Mouse (Mus musculus): Measurements from ENCODE around the gene Rfx3. TPM values are rescaled to one million over a fixed set of nuclear protein-coding genes. Genes with fewer than 3 reads are reported as not detected.

Rfx3 gene
- polyA plus RNA-seq, 1 experiment from 2014 or later = 20.4 TPM

DNA sequence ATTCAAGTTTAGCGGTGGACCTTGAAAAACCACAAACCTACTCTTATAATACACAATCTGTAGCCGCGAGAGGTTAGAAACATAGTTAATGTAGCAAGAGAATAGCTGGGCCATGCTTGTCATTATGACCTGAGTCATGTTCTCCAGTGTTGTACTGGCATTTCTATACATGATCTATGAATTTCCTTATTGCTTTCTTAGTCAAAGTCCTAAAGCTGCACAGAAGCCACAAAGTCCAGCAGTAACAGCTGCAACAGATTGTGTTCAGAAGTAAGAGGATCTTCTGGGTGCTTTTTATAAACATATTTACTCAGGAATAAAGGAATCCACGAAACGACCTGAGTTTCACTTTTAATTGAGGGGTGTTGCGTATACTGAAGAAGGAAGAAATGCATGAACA lies 109.3 kb downstream of the Rfx3 start:
- Histone ChIP-seq H3K36me3 (ENCODE audit: control insufficient read depth, insufficient read depth, low read length) (no peaks in the 10 kb centered on the region), H3K27ac (ENCODE audit: low read depth, low read length) (no peak overlapping the region), H3K4me1 (ENCODE audit: control insufficient read depth, insufficient read depth, low read depth, low read length) (peaks cover 8% of the 10 kb centered on the region), H3K9ac (ENCODE audit: low read depth, low read length) (no peak overlapping the region), H3K4me3 (ENCODE audit: low read length) (no peak overlapping the region), H3K9me3 (ENCODE audit: control insufficient read depth, low read length) (no peaks in the 10 kb centered on the region), H3K4me2 (ENCODE audit: low read length) (no peak overlapping the region), H3K27me3 (replicated peaks; ENCODE audit: control insufficient read depth, insufficient read depth, low read length) (no peaks in the 10 kb centered on the region)
- WGBS = 80% methylated on average over 6 of the region's 6 CpGs
- ATAC-seq = no peak

GRCm38 (mm10) chr19:27884520-27884919 lies 126.4 kb downstream of the Rfx3 start:
- WGBS = 96% methylated on average over 3 of the region's 3 CpGs
- H3K4me2 ChIP-seq (ENCODE audit: low read length) = no peak overlapping the region
- ATAC-seq = no peak

DNA sequence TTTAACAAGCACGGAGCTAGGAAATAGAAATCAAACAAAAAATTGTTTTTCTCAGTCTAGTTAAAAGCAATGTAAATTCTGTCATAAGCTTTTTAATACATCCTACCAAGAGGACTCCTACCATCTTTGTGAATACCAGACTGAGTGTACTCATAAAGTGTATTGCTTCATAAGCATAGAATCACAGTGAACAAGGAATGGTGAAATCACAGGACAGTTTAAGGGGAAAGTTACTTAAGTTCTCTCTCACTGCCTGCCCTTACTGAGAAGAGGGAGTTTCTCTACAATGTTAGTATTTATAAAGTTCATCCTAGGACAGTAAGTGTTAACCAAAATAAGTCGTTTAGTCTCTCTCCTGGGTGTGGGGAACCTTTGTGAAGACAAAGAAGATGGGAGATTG lies 133.5 kb downstream of the Rfx3 start:
- Histone ChIP-seq H3K4me1 (ENCODE audit: control insufficient read depth, insufficient read depth, low read depth, low read length) (no peaks in the 10 kb centered on the region), H3K27ac (ENCODE audit: low read depth, low read length) (no peak overlapping the region), H3K36me3 (ENCODE audit: control insufficient read depth, insufficient read depth, low read length) (no peaks in the 10 kb centered on the region), H3K4me3 (ENCODE audit: low read length) (no peak overlapping the region), H3K4me2 (ENCODE audit: low read length) (no peak overlapping the region), H3K9me3 (ENCODE audit: control insufficient read depth, low read length) (no peaks in the 10 kb centered on the region), H3K27me3 (replicated peaks; ENCODE audit: control insufficient read depth, insufficient read depth, low read length) (no peaks in the 10 kb centered on the region), H3K9ac (ENCODE audit: low read depth, low read length) (no peak overlapping the region)
- ATAC-seq = no peak
- 78% methylated on average over 2 of the region's 2 CpGs for WGBS

More at GRCm38 (mm10) chr19:27884520-27884919, 126.4 kb downstream of the Rfx3 start:
- Histone ChIP-seq H3K27me3 (replicated peaks; ENCODE audit: control insufficient read depth, insufficient read depth, low read length) (no peaks in the 10 kb centered on the region), H3K36me3 (ENCODE audit: control insufficient read depth, insufficient read depth, low read length) (no peaks in the 10 kb centered on the region), H3K9ac (ENCODE audit: low read depth, low read length) (no peak overlapping the region), H3K9me3 (ENCODE audit: control insufficient read depth, low read length) (no peaks in the 10 kb centered on the region), H3K27ac (ENCODE audit: low read depth, low read length) (no peak overlapping the region), H3K4me1 (ENCODE audit: control insufficient read depth, insufficient read depth, low read depth, low read length) (no peaks in the 10 kb centered on the region), H3K4me3 (ENCODE audit: low read length) (no peak overlapping the region)

DNA sequence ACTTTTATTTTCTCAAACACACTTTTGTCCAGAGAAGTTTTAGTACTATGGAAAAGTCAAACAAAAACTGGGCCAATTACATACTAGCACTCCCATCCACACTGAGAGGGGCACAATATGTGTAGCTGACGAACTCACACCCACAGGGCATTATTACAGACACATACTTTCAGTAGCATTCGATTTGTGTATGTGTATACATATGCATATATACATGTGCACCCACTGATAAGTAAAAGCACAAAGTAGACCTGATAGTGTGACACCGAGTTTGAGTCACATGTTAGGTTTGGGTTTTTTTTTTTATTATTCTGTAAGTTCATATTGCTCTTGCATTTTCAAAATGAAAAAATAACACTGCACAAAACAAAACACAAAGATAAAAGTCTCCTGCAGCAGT lies 140.2 kb downstream of the Rfx3 start:
- WGBS = 89% methylated on average over 3 of the region's 3 CpGs
- Histone ChIP-seq H3K27me3 (replicated peaks; ENCODE audit: control insufficient read depth, insufficient read depth, low read length) (no peaks in the 10 kb centered on the region), H3K27ac (ENCODE audit: low read depth, low read length) (no peak overlapping the region), H3K36me3 (ENCODE audit: control insufficient read depth, insufficient read depth, low read length) (no peaks in the 10 kb centered on the region), H3K9me3 (ENCODE audit: control insufficient read depth, low read length) (no peaks in the 10 kb centered on the region), H3K9ac (ENCODE audit: low read depth, low read length) (no peak overlapping the region), H3K4me3 (ENCODE audit: low read length) (no peak overlapping the region), H3K4me1 (ENCODE audit: control insufficient read depth, insufficient read depth, low read depth, low read length) (no peaks in the 10 kb centered on the region), H3K4me2 (ENCODE audit: low read length) (no peak overlapping the region)
- ATAC-seq = no peak

GRCm38 (mm10) chr19:27859641-27860040 lies 151.3 kb downstream of the Rfx3 start:
- Histone ChIP-seq H3K4me3 (ENCODE audit: low read length) (no peak overlapping the region), H3K36me3 (ENCODE audit: control insufficient read depth, insufficient read depth, low read length) (no peaks in the 10 kb centered on the region), H3K9me3 (ENCODE audit: control insufficient read depth, low read length) (no peaks in the 10 kb centered on the region), H3K27ac (ENCODE audit: low read depth, low read length) (no peak overlapping the region), H3K9ac (ENCODE audit: low read depth, low read length) (no peak overlapping the region), H3K4me1 (ENCODE audit: control insufficient read depth, insufficient read depth, low read depth, low read length) (no peaks in the 10 kb centered on the region), H3K4me2 (ENCODE audit: low read length) (no peak overlapping the region), H3K27me3 (replicated peaks; ENCODE audit: control insufficient read depth, insufficient read depth, low read length) (no peaks in the 10 kb centered on the region)
- no peak for ATAC-seq

GRCm38 (mm10) chr19:27848946-27849345 lies 162.0 kb downstream of the Rfx3 start:
- no peak for ATAC-seq
- no peak overlapping the region for H3K27ac ChIP-seq (ENCODE audit: low read depth, low read length)
- H3K4me3 ChIP-seq (ENCODE audit: low read length) = no peak overlapping the region
- no peak overlapping the region for H3K9ac ChIP-seq (ENCODE audit: low read depth, low read length)
- H3K36me3 ChIP-seq (ENCODE audit: control insufficient read depth, insufficient read depth, low read length) = no peaks in the 10 kb centered on the region
- no peaks in the 10 kb centered on the region for H3K4me1 ChIP-seq (ENCODE audit: control insufficient read depth, insufficient read depth, low read depth, low read length)
- WGBS = 78% methylated on average over 1 of the region's 1 CpGs
- H3K9me3 ChIP-seq (ENCODE audit: control insufficient read depth, low read length) = no peaks in the 10 kb centered on the region
- no peak overlapping the region for H3K4me2 ChIP-seq (ENCODE audit: low read length)
- H3K27me3 ChIP-seq (replicated peaks; ENCODE audit: control insufficient read depth, insufficient read depth, low read length) = no peaks in the 10 kb centered on the region

DNA sequence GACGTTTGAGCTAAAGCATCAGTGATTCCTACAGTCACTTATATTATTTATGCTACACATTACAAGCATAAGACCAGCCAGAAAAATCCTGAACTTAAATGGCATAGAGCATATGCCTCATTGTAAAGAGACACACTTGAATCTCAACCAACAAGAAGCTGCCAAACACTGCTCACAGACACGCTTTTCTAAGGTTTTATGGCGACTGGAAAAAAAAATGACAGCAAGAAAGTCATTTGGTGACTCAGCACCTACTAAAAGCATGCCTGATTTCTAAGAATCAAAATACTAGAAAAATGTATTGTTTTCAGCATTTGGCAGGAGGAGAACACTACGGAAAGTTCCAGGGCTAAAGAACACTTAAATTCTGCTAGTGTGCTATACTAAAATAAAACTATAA lies 163.9 kb downstream of the Rfx3 start:
- H3K27ac ChIP-seq (ENCODE audit: low read depth, low read length) = no peak overlapping the region
- no peak overlapping the region for H3K9ac ChIP-seq (ENCODE audit: low read depth, low read length)
- H3K27me3 ChIP-seq (replicated peaks; ENCODE audit: control insufficient read depth, insufficient read depth, low read length) = no peaks in the 10 kb centered on the region
- 87% methylated on average over 4 of the region's 4 CpGs for WGBS
- H3K4me2 ChIP-seq (ENCODE audit: low read length) = no peak overlapping the region
- no peak overlapping the region for H3K4me3 ChIP-seq (ENCODE audit: low read length)
- H3K4me1 ChIP-seq (ENCODE audit: control insufficient read depth, insufficient read depth, low read depth, low read length) = no peaks in the 10 kb centered on the region
- no peaks in the 10 kb centered on the region for H3K9me3 ChIP-seq (ENCODE audit: control insufficient read depth, low read length)
- H3K36me3 ChIP-seq (ENCODE audit: control insufficient read depth, insufficient read depth, low read length) = no peaks in the 10 kb centered on the region
- no peak for ATAC-seq

DNA sequence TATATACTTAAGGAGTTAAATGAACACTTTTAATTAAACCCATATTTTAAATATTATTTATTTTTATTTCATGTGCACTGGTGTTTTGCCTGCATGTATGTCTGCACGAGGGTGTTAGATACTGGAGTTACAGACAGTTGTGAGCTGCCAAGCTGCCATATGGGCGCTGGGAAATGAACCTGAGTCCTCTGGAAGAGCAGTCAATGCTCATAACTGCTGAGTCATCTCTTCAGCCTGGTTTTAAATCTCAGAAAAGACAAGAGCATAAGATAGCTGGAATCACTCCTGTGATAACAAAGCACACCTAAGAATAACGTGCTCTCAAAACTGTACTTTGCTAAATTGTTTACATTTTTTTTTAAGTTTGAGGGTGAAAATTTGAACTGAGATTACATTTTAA lies 172.3 kb downstream of the Rfx3 start:
- no peaks in the 10 kb centered on the region for H3K36me3 ChIP-seq (ENCODE audit: control insufficient read depth, insufficient read depth, low read length)
- no peak for ATAC-seq
- WGBS = 66% methylated on average over 3 of the region's 3 CpGs
- no peak overlapping the region for H3K4me2 ChIP-seq (ENCODE audit: low read length)
- no peak overlapping the region for H3K4me3 ChIP-seq (ENCODE audit: low read length)
- H3K4me1 ChIP-seq (ENCODE audit: control insufficient read depth, insufficient read depth, low read depth, low read length) = no peaks in the 10 kb centered on the region
- no peaks in the 10 kb centered on the region for H3K27me3 ChIP-seq (replicated peaks; ENCODE audit: control insufficient read depth, insufficient read depth, low read length)
- no peak overlapping the region for H3K27ac ChIP-seq (ENCODE audit: low read depth, low read length)
- no peak overlapping the region for H3K9ac ChIP-seq (ENCODE audit: low read depth, low read length)
- no peaks in the 10 kb centered on the region for H3K9me3 ChIP-seq (ENCODE audit: control insufficient read depth, low read length)

- H3K36me3 ChIP-seq (ENCODE audit: control insufficient read depth, insufficient read depth, low read length) = no peaks in the 10 kb centered on the region
- no peak for ATAC-seq
- no peak overlapping the region for H3K9ac ChIP-seq (ENCODE audit: low read depth, low read length)
- H3K4me2 ChIP-seq (ENCODE audit: low read length) = no peak overlapping the region
- WGBS = 69% methylated on average over 4 of the region's 4 CpGs
- no peak overlapping the region for H3K4me3 ChIP-seq (ENCODE audit: low read length)
- no peaks in the 10 kb centered on the region for H3K27me3 ChIP-seq (replicated peaks; ENCODE audit: control insufficient read depth, insufficient read depth, low read length)
- H3K4me1 ChIP-seq (ENCODE audit: control insufficient read depth, insufficient read depth, low read depth, low read length) = no peaks in the 10 kb centered on the region
- no peak overlapping the region for H3K27ac ChIP-seq (ENCODE audit: low read depth, low read length)
- H3K9me3 ChIP-seq (ENCODE audit: control insufficient read depth, low read length) = no peaks in the 10 kb centered on the region
These were observed 172.9 kb downstream of the Rfx3 start for GRCm38 (mm10) chr19:27838041-27838440.

- no peak overlapping the region for H3K4me3 ChIP-seq (ENCODE audit: low read length)
- H3K9ac ChIP-seq (ENCODE audit: low read depth, low read length) = no peak overlapping the region
- no peaks in the 10 kb centered on the region for H3K9me3 ChIP-seq (ENCODE audit: control insufficient read depth, low read length)
- H3K36me3 ChIP-seq (ENCODE audit: control insufficient read depth, insufficient read depth, low read length) = no peaks in the 10 kb centered on the region
- H3K4me1 ChIP-seq (ENCODE audit: control insufficient read depth, insufficient read depth, low read depth, low read length) = no peaks in the 10 kb centered on the region
- no peaks in the 10 kb centered on the region for H3K27me3 ChIP-seq (replicated peaks; ENCODE audit: control insufficient read depth, insufficient read depth, low read length)
- 74% methylated on average over 1 of the region's 1 CpGs for WGBS
- no peak for ATAC-seq
- no peak overlapping the region for H3K4me2 ChIP-seq (ENCODE audit: low read length)
- no peak overlapping the region for H3K27ac ChIP-seq (ENCODE audit: low read depth, low read length)
These were observed 178.5 kb downstream of the Rfx3 start for GRCm38 (mm10) chr19:27832448-27832847.
